Mouse (Mus musculus): ENCODE results near the gene Glt6d1. TPM values are rescaled to one million over a fixed set of nuclear protein-coding genes. Genes with fewer than 3 reads are reported as not detected.
"Not testable (repeated sequence)": the region's sequence is repeated elsewhere in the genome, so short reads cannot be mapped to it uniquely, and the experiment has no call there.

Gene Glt6d1
- not detected in 2 replicates for polyA plus RNA-seq (2015; fragmentation: Nextera tagmentation; extraction: Ambion mirVana)

DNA sequence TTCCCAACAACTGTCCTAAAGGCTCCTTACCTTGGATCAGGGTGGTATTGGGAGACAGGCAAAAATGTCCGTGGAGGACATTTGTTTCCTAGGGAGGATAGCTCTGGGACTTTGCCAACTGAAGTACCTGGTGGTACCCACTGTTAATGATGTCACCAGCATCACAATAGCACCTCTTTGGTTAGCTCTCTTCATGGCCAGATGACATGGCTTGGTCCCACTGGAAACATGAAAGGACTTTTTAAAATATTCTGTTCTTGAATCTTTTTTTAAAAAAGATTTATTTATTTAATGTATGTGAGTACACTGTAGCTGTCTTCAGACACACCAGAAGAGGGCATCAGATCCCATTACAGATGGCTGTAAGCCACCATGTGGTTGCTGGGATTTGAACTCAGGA, at the start of gene Glt6d1:
TSS of gene Glt6d1 (minus strand) at position 101 of the 400 bp plus-strand sequence.
- H3K4me2 ChIP-seq; ATAC-seq (replicated peaks); H3K9me3 ChIP-seq; H3K4me3 ChIP-seq; H3K9ac ChIP-seq; H3K36me3 ChIP-seq (replicated peaks); H3K27me3 ChIP-seq (replicated peaks); H3K27ac ChIP-seq; H3K4me1 ChIP-seq: not testable (repeated sequence)
- WGBS: 77% methylated on average over 1 of the region's 1 CpGs

DNA sequence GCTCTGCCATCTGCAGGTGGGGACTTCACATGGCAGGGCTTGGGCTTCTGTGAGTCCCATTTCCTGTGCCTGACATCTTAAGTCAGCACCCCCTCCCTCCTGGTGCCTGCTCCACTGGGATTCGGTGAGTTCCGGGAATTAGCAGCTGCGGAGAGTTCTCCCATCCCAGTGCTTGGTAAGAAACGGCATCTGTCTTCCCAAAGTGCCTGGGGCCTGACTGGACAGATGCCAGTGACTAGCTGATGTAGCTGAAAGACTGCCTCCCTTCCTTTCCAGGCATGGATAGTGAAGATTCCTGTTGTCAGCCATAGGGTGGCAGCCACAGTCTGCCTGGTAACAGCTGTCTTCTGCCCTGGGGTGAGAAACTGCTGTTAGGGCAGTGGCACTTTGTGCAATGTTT, 49.8 kb upstream of the Glt6d1 start:
- H3K9me3 ChIP-seq: no peaks in the 10 kb centered on the region
- peaks cover 16% of the 10 kb centered on the region for H3K4me1 ChIP-seq
- no peaks in the 10 kb centered on the region for H3K36me3 ChIP-seq (replicated peaks)
- 0 out of 2 replicates have a peak, but pooled peaks have one; percentile 49 for ATAC-seq (replicated peaks)
- no peak overlapping the region for H3K9ac ChIP-seq
- 12% methylated on average over 4 of the region's 4 CpGs for WGBS
- no peak overlapping the region for H3K4me3 ChIP-seq
- H3K27ac ChIP-seq: no peak overlapping the region
- H3K4me2 ChIP-seq: 0 out of 2 replicates have a peak overlapping the region, but pooled peaks have one; percentile 1
- peaks cover 13% of the 10 kb centered on the region for H3K27me3 ChIP-seq (replicated peaks)

GRCm38 (mm10) chr2:25864230-25864629, 48.6 kb upstream of the Glt6d1 start:
- Histone ChIP-seq H3K4me1 (peaks cover 16% of the 10 kb centered on the region), H3K4me2 (peak overlapping the region; percentile 90), H3K27ac (no peak overlapping the region), H3K4me3 (peak overlapping the region; percentile 51), H3K36me3 (replicated peaks) (no peaks in the 10 kb centered on the region), H3K9me3 (no peaks in the 10 kb centered on the region), H3K9ac (peak overlapping the region; percentile 31; the same call in 1 of the 2 replicates), H3K27me3 (replicated peaks) (peaks cover 13% of the 10 kb centered on the region)
- no peak for ATAC-seq (replicated peaks)
- WGBS: 4% methylated on average over 18 of the region's 18 CpGs

- peak within 1 kb of the TSS; percentile 90 for H3K4me2 ChIP-seq
- peak within 1 kb of the TSS; percentile 51 for H3K4me3 ChIP-seq
- peaks cover 16% of the 10 kb centered on the region for H3K4me1 ChIP-seq
- H3K27ac ChIP-seq: no peak within 1 kb of the TSS
- peak; percentile 40 for ATAC-seq (replicated peaks)
- peak within 1 kb of the TSS; percentile 31; the same call in 1 of the 2 replicates for H3K9ac ChIP-seq
- H3K36me3 ChIP-seq (replicated peaks): no peaks in the 10 kb centered on the region
- H3K27me3 ChIP-seq (replicated peaks): peaks cover 13% of the 10 kb centered on the region
- H3K9me3 ChIP-seq: no peaks in the 10 kb centered on the region
- 1% methylated on average over 42 of the region's 53 CpGs for WGBS
These were observed 47.9 kb upstream of the Glt6d1 start, which contains the start of gene Kcnt1 for GRCm38 (mm10) chr2:25863337-25864131. Gene Kcnt1 (plus strand): TSS chr2:25863734.

DNA sequence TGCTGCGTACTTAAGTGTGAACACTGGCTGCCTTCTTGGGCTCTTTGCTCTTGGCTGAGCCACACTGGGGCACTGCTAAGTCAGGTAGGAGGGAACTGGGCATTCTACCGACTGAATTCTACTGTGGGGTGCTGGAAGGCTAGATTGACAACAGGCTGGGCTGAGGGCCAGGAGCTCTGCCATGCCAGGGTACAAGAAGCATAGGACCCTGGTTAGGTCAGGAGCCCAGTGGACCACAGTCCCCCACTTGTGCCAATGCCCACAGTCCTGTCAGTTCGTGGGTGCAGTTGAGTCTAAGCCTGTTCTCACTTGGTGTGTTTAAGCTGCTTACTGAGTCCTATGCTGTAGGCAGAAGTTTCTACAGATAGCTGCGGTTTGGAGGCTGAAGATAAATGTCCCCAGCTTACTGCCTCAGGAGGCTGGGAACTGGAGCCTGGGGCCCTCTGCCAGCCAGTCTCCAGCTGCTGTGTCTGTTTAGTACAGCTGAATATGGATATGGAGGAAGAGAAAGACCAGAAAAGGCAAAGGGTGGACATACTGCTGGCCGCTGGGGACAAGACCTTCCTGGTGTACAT, 47.1 kb upstream of the Glt6d1 start:
- no peak for ATAC-seq (replicated peaks)
- Histone ChIP-seq H3K9me3 (no peaks in the 10 kb centered on the region), H3K27ac (no peak overlapping the region), H3K4me2 (peak overlapping the region; percentile 90; the same call in 1 of the 2 replicates), H3K4me3 (peak overlapping the region; percentile 51; the same call in 1 of the 2 replicates), H3K4me1 (peaks cover 16% of the 10 kb centered on the region), H3K27me3 (replicated peaks) (peaks cover 13% of the 10 kb centered on the region), H3K9ac (no peak overlapping the region), H3K36me3 (replicated peaks) (no peaks in the 10 kb centered on the region)
- 52% methylated on average over 5 of the region's 5 CpGs for WGBS

DNA sequence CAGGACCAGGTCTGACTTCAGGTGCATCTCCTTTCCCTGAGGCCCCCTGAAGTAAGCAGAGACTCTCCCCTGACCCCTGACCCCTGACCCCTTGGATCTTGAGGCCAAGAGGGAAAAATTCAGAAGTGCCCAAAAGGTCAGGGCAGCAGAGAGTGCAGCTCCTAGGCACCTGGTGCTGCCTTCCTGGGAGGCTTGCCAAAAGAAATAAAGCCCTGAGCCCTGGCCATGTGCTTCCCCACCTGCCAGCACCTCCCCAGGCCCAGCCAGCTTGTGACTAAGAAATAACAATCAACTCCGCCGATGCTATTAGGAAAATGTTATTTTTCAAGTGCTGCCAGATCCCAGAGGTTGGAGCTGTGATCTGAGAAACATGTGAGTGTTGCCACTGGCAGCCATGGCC, 46.4 kb upstream of the Glt6d1 start:
- ATAC-seq (replicated peaks): no peak
- 79% methylated on average over 2 of the region's 2 CpGs for WGBS
- no peak overlapping the region for H3K4me2 ChIP-seq
- peaks cover 13% of the 10 kb centered on the region for H3K27me3 ChIP-seq (replicated peaks)
- no peaks in the 10 kb centered on the region for H3K36me3 ChIP-seq (replicated peaks)
- H3K4me1 ChIP-seq: peaks cover 16% of the 10 kb centered on the region
- H3K27ac ChIP-seq: no peak overlapping the region
- H3K9me3 ChIP-seq: no peaks in the 10 kb centered on the region
- H3K9ac ChIP-seq: no peak overlapping the region
- no peak overlapping the region for H3K4me3 ChIP-seq

- H3K36me3 ChIP-seq (replicated peaks): no peaks in the 10 kb centered on the region
- H3K27me3 ChIP-seq (replicated peaks): peaks cover 9% of the 10 kb centered on the region; the same call in 1 of the 2 replicates
- WGBS: 84% methylated on average over 3 of the region's 3 CpGs
- no peaks in the 10 kb centered on the region for H3K9me3 ChIP-seq
- no peak overlapping the region for H3K9ac ChIP-seq
- no peak overlapping the region for H3K4me3 ChIP-seq
- peaks cover 16% of the 10 kb centered on the region for H3K4me1 ChIP-seq
- no peak for ATAC-seq (replicated peaks)
- H3K4me2 ChIP-seq: no peak overlapping the region
- H3K27ac ChIP-seq: no peak overlapping the region
These were observed 44.2 kb upstream of the Glt6d1 start for GRCm38 (mm10) chr2:25859891-25860290.

DNA sequence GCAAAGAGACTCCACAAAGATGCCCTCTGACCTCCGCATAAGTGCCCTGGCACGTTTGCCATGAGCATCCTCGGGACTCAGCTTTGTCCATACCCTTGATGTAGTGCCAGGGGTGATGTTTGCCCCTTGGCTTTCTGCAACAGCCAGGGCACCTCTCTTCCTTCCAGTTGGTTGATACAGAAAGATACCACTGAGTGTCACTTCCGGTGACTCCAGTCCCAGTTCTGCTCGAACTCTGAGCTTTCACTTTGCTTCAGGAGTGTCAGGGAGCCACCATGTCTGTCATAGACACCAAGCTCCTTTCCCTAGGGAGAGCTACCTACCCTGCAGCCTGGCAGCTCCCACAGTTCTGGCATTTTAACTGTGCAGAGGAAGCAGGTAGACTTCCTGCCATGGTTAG, 38.4 kb upstream of the Glt6d1 start:
- H3K36me3 ChIP-seq (replicated peaks): no peaks in the 10 kb centered on the region
- H3K9me3 ChIP-seq: no peaks in the 10 kb centered on the region
- no peak for ATAC-seq (replicated peaks)
- no peaks in the 10 kb centered on the region for H3K27me3 ChIP-seq (replicated peaks)
- H3K4me2 ChIP-seq: no peak overlapping the region
- no peak overlapping the region for H3K4me3 ChIP-seq
- H3K27ac ChIP-seq: no peak overlapping the region
- 76% methylated on average over 5 of the region's 5 CpGs for WGBS
- no peak overlapping the region for H3K9ac ChIP-seq
- no peaks in the 10 kb centered on the region for H3K4me1 ChIP-seq

GRCm38 (mm10) chr2:25852626-25853025, 37.0 kb upstream of the Glt6d1 start:
- Histone ChIP-seq H3K4me1 (no peaks in the 10 kb centered on the region), H3K4me2 (no peak overlapping the region), H3K9me3 (no peaks in the 10 kb centered on the region), H3K36me3 (replicated peaks) (no peaks in the 10 kb centered on the region), H3K27me3 (replicated peaks) (no peaks in the 10 kb centered on the region), H3K27ac (no peak overlapping the region), H3K9ac (no peak overlapping the region), H3K4me3 (no peak overlapping the region)
- ATAC-seq (replicated peaks): no peak
- WGBS: 52% methylated on average over 3 of the region's 3 CpGs

DNA sequence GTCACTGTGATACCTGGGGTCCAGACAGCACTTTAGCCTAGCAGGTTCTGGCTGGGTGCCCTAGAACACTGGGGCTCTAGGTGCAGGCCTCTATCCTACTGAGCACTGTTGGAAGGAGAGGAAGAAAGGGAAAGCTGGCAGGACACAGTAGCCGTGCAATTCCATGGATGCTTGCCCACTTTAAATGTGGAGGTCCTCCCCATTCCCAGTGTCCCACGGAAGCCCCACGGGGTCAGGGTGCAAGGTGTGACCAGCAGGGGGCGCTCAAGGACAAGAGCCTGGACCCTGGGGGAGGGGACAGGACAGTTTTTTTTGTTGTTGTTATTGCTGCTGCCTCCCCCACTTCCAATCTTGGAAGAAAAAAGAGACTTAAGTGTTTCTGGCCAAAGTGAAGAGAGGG, 34.7 kb upstream of the Glt6d1 start:
- Histone ChIP-seq H3K27me3 (replicated peaks) (no peaks in the 10 kb centered on the region), H3K9ac (no peak overlapping the region), H3K9me3 (no peaks in the 10 kb centered on the region), H3K4me2 (no peak overlapping the region), H3K27ac (no peak overlapping the region), H3K36me3 (replicated peaks) (no peaks in the 10 kb centered on the region), H3K4me3 (no peak overlapping the region), H3K4me1 (no peaks in the 10 kb centered on the region)
- WGBS: 14% methylated on average over 4 of the region's 4 CpGs
- ATAC-seq (replicated peaks): no peak

DNA sequence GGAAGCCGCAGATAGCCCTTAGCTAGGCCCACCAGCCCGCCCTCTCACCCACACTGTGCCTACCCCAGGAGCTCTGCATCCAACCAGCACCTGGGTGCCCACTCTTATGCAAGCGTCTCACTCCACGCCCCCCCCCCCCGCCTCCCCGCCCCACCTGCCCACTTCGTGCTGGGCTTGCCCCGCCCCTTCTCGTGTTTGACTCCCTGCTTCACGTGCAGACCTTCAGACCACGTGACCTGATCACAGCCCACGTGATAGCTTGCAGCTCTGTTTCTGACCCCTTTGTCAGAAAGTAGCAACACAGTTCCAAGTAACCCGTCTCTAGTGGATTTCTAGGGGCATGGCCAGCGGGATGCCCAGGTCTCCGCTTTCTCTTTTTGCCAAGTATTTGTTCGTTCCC, 31.6 kb upstream of the Glt6d1 start, which contains the start of gene Sohlh1:
TSS of gene Sohlh1 (minus strand) at position 23 of the 400 bp plus-strand sequence.
- Histone ChIP-seq H3K9me3 (no peaks in the 10 kb centered on the region), H3K36me3 (replicated peaks) (no peaks in the 10 kb centered on the region), H3K4me1 (no peaks in the 10 kb centered on the region), H3K27me3 (replicated peaks) (no peaks in the 10 kb centered on the region), H3K4me3 (no peak within 1 kb of the TSS), H3K27ac (no peak within 1 kb of the TSS), H3K4me2 (no peak within 1 kb of the TSS), H3K9ac (no peak within 1 kb of the TSS)
- WGBS: 85% methylated on average over 14 of the region's 16 CpGs
- ATAC-seq (replicated peaks): no peak

- Histone ChIP-seq H3K9ac (no peak overlapping the region), H3K4me1 (no peaks in the 10 kb centered on the region), H3K36me3 (replicated peaks) (no peaks in the 10 kb centered on the region), H3K27ac (no peak overlapping the region), H3K4me3 (no peak overlapping the region), H3K27me3 (replicated peaks) (no peaks in the 10 kb centered on the region), H3K4me2 (no peak overlapping the region), H3K9me3 (no peaks in the 10 kb centered on the region)
- ATAC-seq (replicated peaks): no peak
- WGBS: 85% methylated on average over 8 of the region's 8 CpGs
These were observed 30.9 kb upstream of the Glt6d1 start for GRCm38 (mm10) chr2:25846516-25846915.

Data from midbrain, embryonic 15.5 days (tissue).